Mouse (Mus musculus) megakaryocyte, embryonic 14.5 days (primary cell): ENCODE measurements around the gene Exosc7.

Source experiments
- FLI1 ChIP-seq: IDR thresholded peaks from 2 replicates; pipeline ENCODE4 v1.6.1; 2012; ENCODE audit warnings: low read length, inconsistent platforms, mixed read lengths
- GATA1 ChIP-seq: IDR thresholded peaks from 3 replicates; pipeline ENCODE4 v1.6.1; 2012; ENCODE audit warnings: mixed read lengths, low read length, inconsistent platforms, borderline replicate concordance

DNA sequence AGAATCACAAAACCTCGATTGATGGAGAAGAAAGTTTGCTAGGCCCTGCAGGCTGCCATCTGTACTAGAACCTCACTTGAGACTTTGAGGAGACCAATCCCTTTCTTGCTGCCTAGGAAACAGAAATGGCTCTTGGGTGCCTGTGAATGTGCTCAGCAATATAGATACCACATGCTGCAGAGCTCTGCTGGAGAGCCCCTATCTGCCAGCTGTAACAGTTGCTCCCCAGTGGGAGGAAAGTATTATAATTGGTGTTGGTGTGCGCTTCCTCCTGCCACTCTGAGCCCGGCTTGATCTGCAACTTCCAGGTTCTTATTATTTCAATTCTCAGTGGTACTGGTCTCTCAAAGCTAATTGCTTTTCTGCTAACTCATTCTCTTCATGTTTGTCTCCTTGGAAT is 10.0 kb downstream of the Exosc7 start:
- TF ChIP-seq GATA1 = no peak
- no peak for TF ChIP-seq FLI1
